Mouse (Mus musculus): ENCODE measurements around the gene Gm17268. TPM values are rescaled to one million over a fixed set of nuclear protein-coding genes. Genes with fewer than 3 reads are reported as not detected.

The Gm17268 gene
- polyA plus RNA-seq, 2 experiments from 2014 or later, result not detected

Other genes starting within 250 kb of the Gm17268 start
- gene 5530401A14Rik, start 177.9 kb downstream of the Gm17268 start, polyA plus RNA-seq (2017; shearing (Covaris generic)), result not detected
- not detected for gene Asic2, start 70.1 kb downstream of the Gm17268 start, polyA plus RNA-seq (2017; shearing (Covaris generic))
- gene Ccl2, start 3.0 kb downstream of the Gm17268 start, polyA plus RNA-seq (2017; shearing (Covaris generic)), result not detected
- not detected for gene Ccl7, start 7.2 kb upstream of the Gm17268 start, polyA plus RNA-seq (2017; shearing (Covaris generic))
- not detected for gene Ccl11, start 19.3 kb upstream of the Gm17268 start, polyA plus RNA-seq (2017; shearing (Covaris generic))
- not detected for gene Ccl12, start 63.3 kb upstream of the Gm17268 start, polyA plus RNA-seq (2017; shearing (Covaris generic))
- gene Ccl8, start 76.6 kb upstream of the Gm17268 start, polyA plus RNA-seq (2017; shearing (Covaris generic)), result not detected

Measured in CD4-positive, CD25-positive, alpha-beta regulatory T cell, adult 4 months (primary cell).